8 mouse cellular contexts compared by ENCODE assay signal in the genomic region with DNA sequence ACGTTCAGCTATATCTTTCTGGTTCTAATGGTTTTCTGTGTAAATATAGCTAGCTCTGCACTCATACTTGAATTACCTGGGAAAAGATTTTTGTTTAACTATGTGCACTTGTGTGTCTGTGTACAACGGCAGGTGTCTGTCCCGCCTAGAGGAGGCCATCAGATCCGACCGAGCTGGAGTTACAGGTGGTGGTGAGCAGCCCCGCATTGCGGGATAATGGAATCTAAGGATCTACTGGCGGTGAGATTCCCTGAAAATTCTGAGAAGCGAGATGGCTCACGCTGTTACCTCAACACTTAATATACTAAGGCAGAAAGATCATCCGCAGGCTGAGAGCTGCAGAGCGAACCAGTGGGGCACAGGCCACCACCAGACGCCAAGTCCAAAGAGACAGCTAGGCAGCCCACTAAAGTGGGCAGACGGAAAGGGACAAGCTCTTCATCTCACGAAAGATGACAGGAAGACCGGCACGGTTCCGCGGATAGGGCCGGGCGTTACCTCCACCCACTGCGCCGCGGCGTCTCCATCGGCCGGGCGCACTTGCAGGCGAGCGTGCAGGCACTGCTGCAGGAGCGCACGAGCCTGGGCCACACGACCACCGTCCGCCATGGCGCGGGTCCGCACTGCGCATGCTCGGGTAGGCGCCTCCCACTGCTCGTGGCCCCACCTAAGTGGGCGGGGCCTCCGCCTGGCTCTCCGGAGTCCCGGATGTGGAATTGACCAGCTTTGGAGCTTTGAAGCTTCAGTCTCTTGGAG. TPM values are rescaled to one million over a fixed set of nuclear protein-coding genes. Genes with fewer than 3 reads are reported as not detected.
A peak's percentile ranks its signal among the peaks of the same experiment; 100 is the strongest.
DNase-seq lines count a peak whose midpoint lies in the region; ATAC-seq and TF ChIP-seq lines count a peak whose summit lies in the region.

TSS of gene Dtd2 (minus strand) at position 625 of the 756 bp plus-strand sequence.

- TF ChIP-seq CTCF in Patski (IDR thresholded peaks at IDR 0.05), result no peak

- CTCF ChIA-PET in Patski (lab: Charles Lee), result no interaction called here

- H3K27me3 ChIP-seq in Patski, result no peaks in the 10 kb centered on the region
- H3K27me3 ChIP-seq in hindbrain, embryonic 15.5 days, result no peaks in the 10 kb centered on the region

- peak within 1 kb of the TSS; percentile 62 for H3K4me2 ChIP-seq in hindbrain, embryonic 15.5 days

- no peaks in the 10 kb centered on the region for H3K36me3 ChIP-seq in hindbrain, embryonic 15.5 days

- H3K9ac ChIP-seq in hindbrain, embryonic 15.5 days, result peak within 1 kb of the TSS; percentile 67

- H3K27ac ChIP-seq in hindbrain, embryonic 15.5 days (replicated peaks), result peak within 1 kb of the TSS; percentile 80

- peak; percentile 78 for ATAC-seq in Patski
- peak; percentile 97 for ATAC-seq in hindbrain, embryonic 15.5 days (ENCODE audit: low FRiP score, low read depth)

- peaks cover 12% of the 10 kb centered on the region; the same call in 1 of the 2 replicates for H3K4me1 ChIP-seq in hindbrain, embryonic 15.5 days (replicated peaks)

- POLR2A ChIA-PET in Patski (lab: Charles Lee), result interaction anchor here (0.6 to 0.9 kb wide), 3 partner anchors 34 to 599 kb away, joined by 3 to 4 read pairs (median 3); partner anchors contain the start of gene Heatr5a

- H3K9me3 ChIP-seq in hindbrain, embryonic 15.5 days, result no peaks in the 10 kb centered on the region

- no peak for DNase-seq in Patski (ENCODE audit: low read depth, low spot score)
- peak; percentile 96 to 98 for DNase-seq in cerebellum, postnatal 14 days
- DNase-seq in frontal cortex, postnatal 25 days (ENCODE audit: low spot score in 2 of 2), result peak; percentile 88 to 89
- DNase-seq in left cerebral cortex, adult 11 months (ENCODE audit: low spot score), result peak; percentile 88
- DNase-seq in lung, postnatal 4 days, result peak; percentile 95 to 97
- DNase-seq in retina, postnatal 7 days (ENCODE audit: low read depth, low spot score), result peak; percentile 88
- DNase-seq in urinary bladder, adult 2 months (ENCODE audit: low spot score), result peak; percentile 88

- 1% methylated on average over 46 of the region's 46 CpGs for WGBS in hindbrain, embryonic 15.5 days

- peak within 1 kb of the TSS; percentile 69 for H3K4me3 ChIP-seq in hindbrain, embryonic 15.5 days

- in situ Hi-C loops in Patski (cut with MboI; ENCODE audit: low pct_unique_long_range_greater_than_20kb), result loop anchor here (5.0 kb wide), 2 partner anchors 631 to 831 kb away; no protein-coding TSS in a partner anchor

RNA-seq across cellular contexts. Expression of gene Dtd2, which starts in this region (rescaled TPM):
- polyA plus RNA-seq in Patski (2021), result 15.5 TPM
- 19.7 and 20.6 TPM in 2 replicates for polyA plus RNA-seq in hindbrain, embryonic 15.5 days (2015; fragmentation: Nextera tagmentation; extraction: Ambion mirVana)
- 12.5 and 16.8 TPM in 2 replicates for polyA plus RNA-seq in urinary bladder, adult 2 months (2012; rRNA removed)
